Mouse (Mus musculus): ENCODE results near the gene Mea1. TPM values are rescaled to one million over a fixed set of nuclear protein-coding genes. Genes with fewer than 3 reads are reported as not detected.

The Mea1 gene
- polyA plus RNA-seq, 1 experiment from 2014 or later: 132 TPM

- Histone ChIP-seq H3K36me3 (ENCODE audit: control insufficient read depth, insufficient read depth, low read length) (peaks cover 18% of the 10 kb centered on the region; the same call in 1 of the 2 replicates), H3K4me3 (ENCODE audit: low read depth, low read length) (no peak overlapping the region), H3K27me3 (replicated peaks; ENCODE audit: control insufficient read depth, insufficient read depth, low read length) (no peaks in the 10 kb centered on the region), H3K4me1 (ENCODE audit: control insufficient read depth, insufficient read depth, low read length) (no peaks in the 10 kb centered on the region), H3K9me3 (ENCODE audit: control insufficient read depth, low read length) (no peaks in the 10 kb centered on the region), H3K4me2 (ENCODE audit: low read depth, low read length) (no peak overlapping the region), H3K27ac (replicated peaks; ENCODE audit: low read depth, low read length) (no peak overlapping the region), H3K9ac (ENCODE audit: low read depth, low read length) (no peak overlapping the region)
- 94% methylated on average over 1 of the region's 1 CpGs for WGBS
- no peak for DNase-seq (ENCODE audit: low spot score)
- no peak for ATAC-seq (ENCODE audit: low read depth)
These were observed 16.0 kb downstream of the Mea1 start for GRCm38 (mm10) chr17:46694517-46695063.

GRCm38 (mm10) chr17:46698515-46698914 lies 19.9 kb downstream of the Mea1 start:
- Histone ChIP-seq H3K9me3 (ENCODE audit: control insufficient read depth, low read length) (no peaks in the 10 kb centered on the region), H3K4me2 (ENCODE audit: low read depth, low read length) (no peak overlapping the region), H3K9ac (ENCODE audit: low read depth, low read length) (no peak overlapping the region), H3K4me3 (ENCODE audit: low read depth, low read length) (no peak overlapping the region), H3K27ac (replicated peaks; ENCODE audit: low read depth, low read length) (no peak overlapping the region), H3K27me3 (replicated peaks; ENCODE audit: control insufficient read depth, insufficient read depth, low read length) (no peaks in the 10 kb centered on the region), H3K4me1 (ENCODE audit: control insufficient read depth, insufficient read depth, low read length) (peaks cover 6% of the 10 kb centered on the region), H3K36me3 (ENCODE audit: control insufficient read depth, insufficient read depth, low read length) (peaks cover 22% of the 10 kb centered on the region; the same call in 1 of the 2 replicates)
- DNase-seq (ENCODE audit: low spot score): no peak
- no peak for ATAC-seq (ENCODE audit: low read depth)
- WGBS: 94% methylated on average over 6 of the region's 6 CpGs

- H3K27me3 ChIP-seq (replicated peaks; ENCODE audit: control insufficient read depth, insufficient read depth, low read length): no peaks in the 10 kb centered on the region
- H3K9me3 ChIP-seq (ENCODE audit: control insufficient read depth, low read length): no peaks in the 10 kb centered on the region
- H3K4me3 ChIP-seq (ENCODE audit: low read depth, low read length): no peak overlapping the region
- no peak overlapping the region for H3K27ac ChIP-seq (replicated peaks; ENCODE audit: low read depth, low read length)
- no peak overlapping the region for H3K9ac ChIP-seq (ENCODE audit: low read depth, low read length)
- ATAC-seq (ENCODE audit: low read depth) (no peak), DNase-seq (ENCODE audit: low spot score) (no peak)
- H3K4me2 ChIP-seq (ENCODE audit: low read depth, low read length): no peak overlapping the region
- H3K4me1 ChIP-seq (ENCODE audit: control insufficient read depth, insufficient read depth, low read length): peaks cover 11% of the 10 kb centered on the region
- WGBS: 89% methylated on average over 5 of the region's 5 CpGs
- peaks cover 22% of the 10 kb centered on the region; the same call in 1 of the 2 replicates for H3K36me3 ChIP-seq (ENCODE audit: control insufficient read depth, insufficient read depth, low read length)
These were observed 20.7 kb downstream of the Mea1 start for GRCm38 (mm10) chr17:46699245-46699644.

GRCm38 (mm10) chr17:46699912-46700311 lies 21.3 kb downstream of the Mea1 start:
- ATAC-seq (ENCODE audit: low read depth): no peak

GRCm38 (mm10) chr17:46701489-46701888 lies 22.9 kb downstream of the Mea1 start:
- WGBS: 81% methylated on average over 12 of the region's 12 CpGs
- peak overlapping the region; percentile 25; the same call in 1 of the 2 replicates for H3K9ac ChIP-seq (ENCODE audit: low read depth, low read length)
- H3K36me3 ChIP-seq (ENCODE audit: control insufficient read depth, insufficient read depth, low read length): peaks cover 22% of the 10 kb centered on the region; the same call in 1 of the 2 replicates
- no peak overlapping the region for H3K4me3 ChIP-seq (ENCODE audit: low read depth, low read length)
- H3K9me3 ChIP-seq (ENCODE audit: control insufficient read depth, low read length): no peaks in the 10 kb centered on the region
- no peak for ATAC-seq (ENCODE audit: low read depth)
- peaks cover 17% of the 10 kb centered on the region for H3K4me1 ChIP-seq (ENCODE audit: control insufficient read depth, insufficient read depth, low read length)
- H3K27me3 ChIP-seq (replicated peaks; ENCODE audit: control insufficient read depth, insufficient read depth, low read length): no peaks in the 10 kb centered on the region
- no peak overlapping the region for H3K27ac ChIP-seq (replicated peaks; ENCODE audit: low read depth, low read length)
- H3K4me2 ChIP-seq (ENCODE audit: low read depth, low read length): 0 out of 2 replicates have a peak overlapping the region, but pooled peaks have one; percentile 15
- DNase-seq (ENCODE audit: low spot score): no peak

More at GRCm38 (mm10) chr17:46699912-46700311, 21.3 kb downstream of the Mea1 start:
- Histone ChIP-seq H3K27ac (replicated peaks; ENCODE audit: low read depth, low read length) (no peak overlapping the region), H3K4me2 (ENCODE audit: low read depth, low read length) (no peak overlapping the region), H3K4me3 (ENCODE audit: low read depth, low read length) (no peak overlapping the region), H3K36me3 (ENCODE audit: control insufficient read depth, insufficient read depth, low read length) (peaks cover 22% of the 10 kb centered on the region; the same call in 1 of the 2 replicates), H3K27me3 (replicated peaks; ENCODE audit: control insufficient read depth, insufficient read depth, low read length) (no peaks in the 10 kb centered on the region), H3K4me1 (ENCODE audit: control insufficient read depth, insufficient read depth, low read length) (peaks cover 11% of the 10 kb centered on the region), H3K9me3 (ENCODE audit: control insufficient read depth, low read length) (no peaks in the 10 kb centered on the region), H3K9ac (ENCODE audit: low read depth, low read length) (no peak overlapping the region)
- 91% methylated on average over 3 of the region's 3 CpGs for whole genome bisulfite sequencing
- no peak for DNase-seq (ENCODE audit: low spot score)

- no peak for DNase-seq (ENCODE audit: low spot score)
- H3K27ac ChIP-seq (replicated peaks; ENCODE audit: low read depth, low read length): no peak overlapping the region
- ATAC-seq (ENCODE audit: low read depth): no peak
- H3K9me3 ChIP-seq (ENCODE audit: control insufficient read depth, low read length): no peaks in the 10 kb centered on the region
- no peaks in the 10 kb centered on the region for H3K27me3 ChIP-seq (replicated peaks; ENCODE audit: control insufficient read depth, insufficient read depth, low read length)
- H3K9ac ChIP-seq (ENCODE audit: low read depth, low read length): peak overlapping the region; percentile 25; the same call in 1 of the 2 replicates
- H3K36me3 ChIP-seq (ENCODE audit: control insufficient read depth, insufficient read depth, low read length): peaks cover 22% of the 10 kb centered on the region; the same call in 1 of the 2 replicates
- H3K4me3 ChIP-seq (ENCODE audit: low read depth, low read length): no peak overlapping the region
- 81% methylated on average over 12 of the region's 12 CpGs for WGBS
- peak overlapping the region; percentile 15; the same call in 1 of the 2 replicates for H3K4me2 ChIP-seq (ENCODE audit: low read depth, low read length)
- peaks cover 17% of the 10 kb centered on the region for H3K4me1 ChIP-seq (ENCODE audit: control insufficient read depth, insufficient read depth, low read length)
These were observed 23.5 kb downstream of the Mea1 start for GRCm38 (mm10) chr17:46702100-46702499.

GRCm38 (mm10) chr17:46702506-46702905 lies 23.9 kb downstream of the Mea1 start:
- peaks cover 17% of the 10 kb centered on the region for H3K4me1 ChIP-seq (ENCODE audit: control insufficient read depth, insufficient read depth, low read length)
- 85% methylated on average over 5 of the region's 5 CpGs for WGBS
- DNase-seq (ENCODE audit: low spot score): no peak
- no peak overlapping the region for H3K27ac ChIP-seq (replicated peaks; ENCODE audit: low read depth, low read length)
- peak overlapping the region; percentile 74; the same call in 1 of the 2 replicates for H3K4me2 ChIP-seq (ENCODE audit: low read depth, low read length)
- no peak for ATAC-seq (ENCODE audit: low read depth)
- peaks cover 19% of the 10 kb centered on the region; the same call in 1 of the 2 replicates for H3K36me3 ChIP-seq (ENCODE audit: control insufficient read depth, insufficient read depth, low read length)
- H3K9ac ChIP-seq (ENCODE audit: low read depth, low read length): peak overlapping the region; percentile 97
- no peak overlapping the region for H3K4me3 ChIP-seq (ENCODE audit: low read depth, low read length)
- no peaks in the 10 kb centered on the region for H3K27me3 ChIP-seq (replicated peaks; ENCODE audit: control insufficient read depth, insufficient read depth, low read length)
- H3K9me3 ChIP-seq (ENCODE audit: control insufficient read depth, low read length): no peaks in the 10 kb centered on the region

GRCm38 (mm10) chr17:46703971-46704886 lies 25.6 kb downstream of the Mea1 start:
- Histone ChIP-seq H3K27me3 (replicated peaks; ENCODE audit: control insufficient read depth, insufficient read depth, low read length) (no peaks in the 10 kb centered on the region), H3K27ac (replicated peaks; ENCODE audit: low read depth, low read length) (peak overlapping the region; percentile 90), H3K4me3 (ENCODE audit: low read depth, low read length) (peak overlapping the region; percentile 94), H3K4me2 (ENCODE audit: low read depth, low read length) (peak overlapping the region; percentile 74), H3K36me3 (ENCODE audit: control insufficient read depth, insufficient read depth, low read length) (peaks cover 8% of the 10 kb centered on the region; the same call in 1 of the 2 replicates), H3K9me3 (ENCODE audit: control insufficient read depth, low read length) (no peaks in the 10 kb centered on the region), H3K9ac (ENCODE audit: low read depth, low read length) (peak overlapping the region; percentile 97), H3K4me1 (ENCODE audit: control insufficient read depth, insufficient read depth, low read length) (peaks cover 17% of the 10 kb centered on the region)
- WGBS: 6% methylated on average over 25 of the region's 41 CpGs
- ATAC-seq (ENCODE audit: low read depth) (peak; percentile 70), DNase-seq (ENCODE audit: low spot score) (no peak)

Data from embryonic facial prominence, embryonic 14.5 days (tissue).